In the genomic region with DNA sequence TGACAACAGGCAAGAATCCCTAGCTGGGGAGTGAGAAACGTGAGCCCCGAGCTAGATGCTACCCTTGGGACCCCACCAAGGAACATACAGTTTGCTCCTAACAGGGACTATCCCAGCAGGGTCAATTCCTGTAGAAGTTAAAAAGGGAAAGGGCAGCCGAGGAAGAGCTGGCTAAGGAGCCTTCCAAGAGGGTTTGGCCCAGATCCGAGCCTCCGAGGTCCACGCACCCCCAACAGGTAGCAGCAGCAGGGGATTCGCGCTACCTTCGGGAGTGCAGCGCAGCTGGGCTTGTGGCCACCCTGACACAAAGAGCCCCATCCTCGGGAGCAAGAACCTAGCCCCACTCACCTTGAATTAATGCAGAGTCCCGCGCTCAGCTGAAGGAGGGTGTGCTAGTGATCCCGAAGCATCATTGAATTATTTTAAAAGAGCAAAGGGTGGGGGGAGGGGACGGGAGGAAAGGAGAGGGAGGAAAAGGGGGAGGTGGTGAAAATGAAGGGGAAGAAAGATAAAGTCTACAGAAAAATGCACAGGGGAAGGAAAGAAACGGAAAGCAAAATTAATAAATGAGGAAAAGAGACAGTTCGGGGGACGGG, we compare ENCODE assay signal across 10 mouse cellular contexts. TPM values are rescaled to one million over a fixed set of nuclear protein-coding genes. Genes with fewer than 3 reads are reported as not detected.
DNase-seq lines count a peak whose midpoint lies in the region; ATAC-seq lines count a peak whose summit lies in the region.
"Had no signal": no experiment of that assay in that cellular context is flagged by ENCODE, and none has a peak within 500 bp of the region (broad histone marks: within the 10 kb centered on the region; RNA-seq: fewer than 3 reads in every experiment).

No protein-coding gene starts in this region.

- H3K9ac ChIP-seq in heart, embryonic 16.5 days (ENCODE audit: low read length): peak overlapping the region; percentile 16; the same call in 1 of the 2 replicates
- H3K9ac ChIP-seq in intestine, embryonic 14.5 days (ENCODE audit: low read length): no peak overlapping the region; the same call in 1 of the 2 replicates
- peak overlapping the region; percentile 68 for H3K9ac ChIP-seq in neural tube, embryonic 13.5 days

- peaks cover 23% of the 10 kb centered on the region for H3K27me3 ChIP-seq in heart, embryonic 16.5 days (ENCODE audit: control insufficient read depth, insufficient read depth, low read length)
- H3K27me3 ChIP-seq in intestine, embryonic 14.5 days (replicated peaks; ENCODE audit: control insufficient read depth, insufficient read depth, low read length): peaks cover 30% of the 10 kb centered on the region
- peaks cover 39% of the 10 kb centered on the region for H3K27me3 ChIP-seq in neural tube, embryonic 13.5 days

- H3K4me3 ChIP-seq in heart, embryonic 16.5 days (ENCODE audit: low read length): peak overlapping the region; percentile 49
- peak overlapping the region; percentile 41 for H3K4me3 ChIP-seq in intestine, embryonic 14.5 days (ENCODE audit: low read depth, low read length)
- peak overlapping the region; percentile 41 for H3K4me3 ChIP-seq in neural tube, embryonic 13.5 days
- H3K4me3 ChIP-seq: erythroblast, embryonic 14.5 days; myocyte had no signal

- H3K9me3 ChIP-seq in heart, embryonic 16.5 days (replicated peaks; ENCODE audit: control insufficient read depth, low read length): no peaks in the 10 kb centered on the region
- no peaks in the 10 kb centered on the region for H3K9me3 ChIP-seq in intestine, embryonic 14.5 days (ENCODE audit: control insufficient read depth, low read length)
- H3K9me3 ChIP-seq in neural tube, embryonic 13.5 days: no peaks in the 10 kb centered on the region

- no peak for DNase-seq in heart, adult 9 months (ENCODE audit: low spot score in 2 of 2)
- DNase-seq in embryo, embryonic 10 days (ENCODE audit: low spot score): peak; percentile 16
- DNase-seq in intestine, embryonic 14.5 days (ENCODE audit: low spot score): no peak
- no peak for DNase-seq in thymus, postnatal 36 days
- DNase-seq in yolk sac, embryonic 10.5 days (ENCODE audit: low spot score): no peak
- no peak for DNase-seq in natural killer cell, adult 2 months (ENCODE audit: low spot score in 2 of 2)

- 7% methylated on average over 18 of the region's 18 CpGs for WGBS in heart, embryonic 16.5 days
- 3% methylated on average over 18 of the region's 18 CpGs for WGBS in intestine, embryonic 14.5 days
- WGBS in neural tube, embryonic 13.5 days: 5% methylated on average over 18 of the region's 18 CpGs

- no peak overlapping the region for H3K27ac ChIP-seq in heart, embryonic 16.5 days (ENCODE audit: low read length)
- no peak overlapping the region for H3K27ac ChIP-seq in intestine, embryonic 14.5 days (ENCODE audit: low read depth)
- no peak overlapping the region for H3K27ac ChIP-seq in neural tube, embryonic 13.5 days (replicated peaks)

- no peaks in the 10 kb centered on the region for H3K36me3 ChIP-seq in heart, embryonic 16.5 days (ENCODE audit: control insufficient read depth, insufficient read depth)
- H3K36me3 ChIP-seq in intestine, embryonic 14.5 days (ENCODE audit: control insufficient read depth, insufficient read depth, low read length): no peaks in the 10 kb centered on the region
- no peaks in the 10 kb centered on the region for H3K36me3 ChIP-seq in neural tube, embryonic 13.5 days

- peak overlapping the region; percentile 70 for H3K4me2 ChIP-seq in heart, embryonic 16.5 days (ENCODE audit: low read depth, low read length)
- H3K4me2 ChIP-seq in intestine, embryonic 14.5 days (ENCODE audit: low read length): peak overlapping the region; percentile 77
- H3K4me2 ChIP-seq in neural tube, embryonic 13.5 days: peak overlapping the region; percentile 82

- peaks cover 2% of the 10 kb centered on the region; the same call in 1 of the 2 replicates for H3K4me1 ChIP-seq in heart, embryonic 16.5 days (ENCODE audit: control insufficient read depth, insufficient read depth, low read length)
- H3K4me1 ChIP-seq in intestine, embryonic 14.5 days (replicated peaks; ENCODE audit: control insufficient read depth, insufficient read depth, low read length): no peaks in the 10 kb centered on the region
- H3K4me1 ChIP-seq in neural tube, embryonic 13.5 days (replicated peaks): peaks cover 27% of the 10 kb centered on the region

- ATAC-seq in heart, embryonic 16.5 days (replicated peaks; ENCODE audit: extremely low read depth, insufficient read depth, low FRiP score): no peak
- no peak for ATAC-seq in intestine, embryonic 14.5 days (replicated peaks; ENCODE audit: low FRiP score, low TSS enrichment, low read depth)
- ATAC-seq in neural tube, embryonic 13.5 days (ENCODE audit: low read depth): peak; percentile 15; the same call in 1 of the 2 replicates

RNA-seq across cellular contexts. Expression of a gene that starts 0.6 kb away (rescaled TPM):
- 0.13 and 0.20 TPM in 2 replicates for polyA plus RNA-seq in heart, embryonic 16.5 days (2015; fragmentation: Nextera tagmentation; extraction: Ambion mirVana)
- 2.0 and 2.3 TPM in 2 replicates for polyA plus RNA-seq in intestine, embryonic 14.5 days (2014; fragmentation: Nextera tagmentation; extraction: Ambion mirVana)
- polyA plus RNA-seq in neural tube, embryonic 13.5 days (2015; fragmentation: Nextera tagmentation; extraction: Ambion mirVana): 9.1 and 10.7 TPM in 2 replicates
- polyA plus RNA-seq: erythroblast, embryonic 14.5 days; myocyte had no signal
